Mouse (Mus musculus) B cell, adult 2 months (primary cell): ENCODE results near the gene Smoc1.

Experiments
- DNase-seq, 2 experiments: peaks; one replicate each; pipeline ENCODE4 v3.0.0; 2022

The Smoc1 gene

DNA sequence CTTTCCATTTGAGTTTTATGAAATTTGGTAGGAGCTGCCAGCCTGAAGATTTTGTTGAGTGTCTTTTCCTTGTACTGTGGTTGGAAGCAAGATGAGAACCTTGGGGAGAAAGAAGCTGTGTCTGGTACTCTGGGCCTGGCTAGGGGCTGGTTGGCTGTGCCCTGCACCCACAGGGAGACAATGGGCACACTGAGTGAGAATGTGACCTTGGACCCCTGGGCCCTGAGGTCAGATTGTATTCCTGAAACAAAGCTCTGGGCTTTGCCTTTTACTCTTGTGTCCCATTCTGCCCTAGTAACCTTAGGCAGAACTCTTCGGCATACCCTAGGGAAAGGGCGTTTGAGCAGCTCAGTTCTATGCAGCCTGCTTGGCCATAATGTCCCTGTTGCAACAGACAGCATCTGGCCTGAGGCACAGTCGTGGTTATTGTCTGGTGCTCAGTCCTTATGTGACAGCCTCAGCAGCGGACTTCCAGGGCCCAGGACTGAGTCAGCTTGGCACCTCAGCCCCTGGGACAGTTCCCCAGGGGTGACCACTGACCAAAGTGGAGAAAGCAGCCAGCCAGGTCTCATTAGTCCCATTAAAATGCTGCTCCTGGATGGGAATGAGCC, 106.6 kb downstream of the Smoc1 start:
- DNase-seq: no peak

DNA sequence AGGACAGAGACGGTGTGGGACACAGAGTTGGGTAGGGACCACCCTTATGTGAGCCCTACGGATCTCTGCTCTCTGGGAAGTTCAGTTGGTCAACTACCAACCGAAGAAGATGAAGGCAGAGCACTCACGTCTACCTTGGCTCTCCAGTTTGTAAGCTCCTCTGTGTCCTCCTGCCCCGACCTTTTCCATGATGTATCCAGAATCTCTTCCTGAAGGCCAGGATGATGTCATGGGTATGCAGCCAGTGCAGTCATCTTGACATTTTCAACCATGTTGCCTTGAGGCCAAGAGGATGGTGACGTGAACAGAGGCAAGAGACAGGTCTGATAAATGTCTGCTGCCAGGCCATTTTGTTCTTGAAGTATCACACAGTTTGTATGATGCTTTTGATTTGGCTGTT, 111.6 kb downstream of the Smoc1 start:
- no peak for DNase-seq

GRCm38 (mm10) chr12:81139463-81139862, 112.9 kb downstream of the Smoc1 start:
- DNase-seq: no peak

DNA sequence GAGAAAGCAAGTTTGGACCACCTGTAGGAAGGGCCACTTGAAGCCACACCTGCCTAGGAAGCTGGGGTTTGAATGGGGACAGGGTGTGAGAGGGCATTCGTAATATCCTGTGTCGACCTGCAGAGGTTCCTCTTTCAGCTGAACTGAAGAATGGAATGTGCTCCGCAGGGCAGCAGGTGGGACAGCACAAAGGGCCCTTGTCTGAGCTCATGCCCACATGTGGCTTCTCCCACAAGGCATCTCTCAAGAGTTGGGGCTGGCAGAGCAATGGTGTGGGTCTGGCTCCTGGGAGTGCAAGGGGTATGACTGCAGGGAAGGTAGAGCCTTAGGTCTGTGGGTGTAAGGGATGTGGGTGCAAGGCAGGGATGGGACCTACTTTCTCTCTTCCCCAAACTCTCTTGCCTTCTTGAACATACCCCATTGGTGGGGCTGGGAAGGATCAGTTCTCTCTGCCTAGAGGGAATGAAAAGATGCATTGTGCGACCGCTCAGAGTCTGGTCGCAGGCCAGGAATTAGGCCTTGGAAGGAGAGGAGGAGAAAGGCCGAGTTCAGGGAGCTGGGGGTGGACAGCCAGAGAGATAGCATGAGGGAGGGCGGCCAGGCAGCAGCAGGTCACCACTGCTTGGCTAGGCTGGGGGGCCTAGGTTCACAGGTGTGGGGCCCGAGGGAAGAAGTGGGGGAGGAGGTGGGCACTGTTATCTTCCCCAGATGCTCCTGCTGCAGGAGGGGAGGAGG, 114.2 kb downstream of the Smoc1 start:
- no peak for DNase-seq

GRCm38 (mm10) chr12:81141329-81141711, 114.7 kb downstream of the Smoc1 start:
- no peak for DNase-seq

GRCm38 (mm10) chr12:81142231-81142630, 115.6 kb downstream of the Smoc1 start:
- no peak for DNase-seq

DNA sequence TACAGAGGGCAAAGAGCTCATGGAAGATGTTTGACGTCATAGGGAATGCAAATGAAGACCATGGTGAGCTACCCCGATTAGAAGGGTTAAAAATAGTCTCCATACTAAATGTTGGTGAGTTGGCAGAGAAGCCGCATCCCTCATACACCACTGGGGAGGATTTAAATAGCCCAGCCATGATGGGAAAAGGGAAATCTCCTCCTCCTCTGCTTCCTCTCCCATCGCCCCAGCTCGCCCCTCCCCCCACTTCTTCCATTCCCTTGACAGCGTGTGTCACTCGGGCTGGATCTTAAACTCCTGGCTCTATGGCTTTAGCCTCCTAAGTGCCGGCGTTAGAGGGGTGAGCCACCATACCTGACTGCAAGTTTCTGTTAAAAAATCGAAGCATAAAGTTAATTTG, 117.6 kb downstream of the Smoc1 start:
- DNase-seq: no peak

DNA sequence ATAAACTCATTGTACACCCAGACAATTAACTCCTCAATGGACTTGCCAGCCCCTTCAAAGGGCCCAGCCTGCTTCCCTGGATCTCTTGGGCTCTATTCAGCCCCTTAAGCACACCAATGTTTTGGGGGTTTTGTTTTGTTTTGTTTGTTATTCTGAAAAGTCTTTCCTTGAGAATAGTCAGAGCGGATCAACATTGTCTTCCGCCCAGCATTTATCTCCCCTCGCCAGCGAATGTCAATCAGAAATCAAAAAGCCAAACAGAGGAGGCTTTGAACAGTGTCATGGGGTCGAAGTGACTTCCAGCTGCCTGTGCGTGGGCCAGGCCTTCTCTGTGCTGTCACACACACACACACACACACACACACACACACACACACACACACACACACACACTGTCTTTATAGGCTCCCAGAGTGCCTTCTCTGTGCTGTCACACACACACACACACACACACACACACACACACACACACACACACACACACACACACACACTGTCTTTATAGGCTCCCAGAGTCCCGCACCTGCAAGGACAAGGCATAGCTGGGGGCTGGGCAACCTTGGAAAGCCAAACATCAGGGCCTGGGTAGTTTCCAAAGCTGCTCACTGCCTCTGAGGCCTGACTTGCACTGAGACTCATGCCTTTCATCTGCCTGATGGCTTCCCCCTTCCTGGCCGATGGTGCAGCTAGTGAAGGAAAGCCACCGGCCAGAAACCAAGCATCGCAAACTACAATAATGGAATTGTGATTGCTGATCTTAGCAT, 120.0 kb downstream of the Smoc1 start:
- no peak for DNase-seq

- DNase-seq: no peak
These were observed 121.3 kb downstream of the Smoc1 start for GRCm38 (mm10) chr12:81147956-81148355.

- no peak for DNase-seq
These were observed 124.3 kb downstream of the Smoc1 start for GRCm38 (mm10) chr12:81150917-81151316.

DNA sequence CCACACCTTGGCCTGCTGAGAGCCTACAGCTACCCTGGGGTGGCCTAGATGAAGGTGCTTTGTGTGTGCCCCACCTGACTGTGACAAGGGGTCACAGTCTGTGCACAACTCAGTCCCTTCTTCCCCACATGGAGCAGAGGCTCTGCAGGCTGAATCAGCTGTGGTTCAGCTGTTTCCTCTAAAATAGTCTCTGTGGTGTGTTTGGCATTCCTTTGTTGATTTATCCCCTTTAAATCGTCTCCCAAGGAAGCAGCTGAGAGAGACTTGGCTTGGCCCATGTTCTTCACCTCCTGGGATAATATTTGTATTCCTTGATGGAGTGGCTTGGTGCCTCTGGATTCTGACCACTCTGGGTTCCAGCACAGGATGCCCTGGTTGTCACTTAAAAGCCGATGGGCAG, 125.5 kb downstream of the Smoc1 start:
- DNase-seq: no peak

- DNase-seq: no peak
These were observed 129.1 kb downstream of the Smoc1 start for GRCm38 (mm10) chr12:81155675-81156074.

- no peak for DNase-seq
These were observed 130.2 kb downstream of the Smoc1 start for GRCm38 (mm10) chr12:81156841-81157240.

- DNase-seq: no peak
These were observed 133.3 kb downstream of the Smoc1 start for GRCm38 (mm10) chr12:81159947-81160346.

- no peak for DNase-seq
These were observed 133.8 kb downstream of the Smoc1 start for GRCm38 (mm10) chr12:81160425-81160824.

DNA sequence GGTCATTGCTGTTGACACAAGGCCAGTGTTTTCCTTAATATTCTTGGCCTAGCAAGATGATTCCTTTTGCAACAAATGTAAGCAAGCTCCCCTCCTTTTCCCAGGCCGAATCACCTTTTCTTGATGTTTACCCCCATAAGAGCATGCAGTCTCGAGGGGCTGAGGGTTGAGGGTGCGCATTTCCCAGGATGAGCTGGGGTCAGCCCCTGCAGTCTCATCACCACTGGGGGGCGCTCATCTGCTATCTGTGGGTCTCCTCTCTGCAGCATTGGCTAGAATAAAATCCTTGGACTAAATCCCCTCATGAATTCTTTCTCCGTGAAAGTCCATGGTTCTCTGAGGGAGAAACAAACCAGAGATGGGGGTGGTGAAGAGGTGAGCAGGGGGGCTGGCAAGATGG, 134.2 kb downstream of the Smoc1 start:
- peak; percentile 5 to 14 for DNase-seq

DNA sequence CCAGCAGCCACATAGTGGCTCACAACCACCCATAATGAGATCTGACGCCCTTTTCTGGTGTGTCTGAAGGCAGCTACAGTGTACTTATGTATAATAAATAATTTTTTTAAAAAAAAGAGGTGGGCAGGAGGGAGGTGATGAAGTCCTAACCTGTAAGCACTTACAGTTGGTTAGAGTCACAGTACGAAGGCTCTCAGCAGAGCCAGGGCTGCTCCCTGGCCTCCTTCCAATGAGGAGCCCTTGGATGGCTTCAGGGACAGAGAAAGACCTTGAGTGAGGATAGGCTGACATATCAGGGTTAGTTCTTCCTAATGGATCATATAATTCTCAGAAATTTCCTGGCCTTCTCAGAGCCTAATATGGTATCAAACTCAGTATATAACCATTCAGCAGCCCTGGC, 134.7 kb downstream of the Smoc1 start:
- DNase-seq: no peak

DNA sequence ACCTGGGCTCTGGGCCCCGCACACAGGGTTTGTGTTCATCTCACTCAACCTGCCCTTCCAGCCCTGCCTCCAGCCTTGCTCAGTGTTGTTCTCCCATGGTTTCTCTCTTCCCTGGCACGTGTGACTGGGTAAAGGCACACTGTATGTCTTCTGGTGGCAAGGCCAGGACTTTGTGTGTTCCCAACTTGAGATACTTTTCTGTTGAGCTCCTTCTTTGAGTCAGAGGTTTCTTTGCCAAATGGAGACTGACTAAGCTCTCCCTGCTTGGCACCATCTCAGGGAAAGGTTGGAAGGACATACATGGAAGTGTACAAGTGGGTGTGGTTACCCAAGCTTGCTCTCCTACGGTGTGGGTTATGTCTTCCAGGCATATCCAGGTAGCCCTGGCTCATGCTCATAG, 136.5 kb downstream of the Smoc1 start:
- DNase-seq: no peak

- DNase-seq: no peak
These were observed 137.0 kb downstream of the Smoc1 start for GRCm38 (mm10) chr12:81163566-81163965.

GRCm38 (mm10) chr12:81166092-81166491, 139.5 kb downstream of the Smoc1 start:
- DNase-seq: no peak

- no peak for DNase-seq
These were observed 140.0 kb downstream of the Smoc1 start for GRCm38 (mm10) chr12:81166615-81167014.

GRCm38 (mm10) chr12:81167142-81167541, 140.5 kb downstream of the Smoc1 start:
- no peak for DNase-seq

- DNase-seq: no peak
These were observed 141.4 kb downstream of the Smoc1 start for GRCm38 (mm10) chr12:81168031-81168430.

GRCm38 (mm10) chr12:81168494-81168893, 141.9 kb downstream of the Smoc1 start:
- no peak for DNase-seq
